Mouse (Mus musculus): Measurements from ENCODE around the gene Gm16442. TPM values are rescaled to one million over a fixed set of nuclear protein-coding genes. Genes with fewer than 3 reads are reported as not detected.
"Not testable (repeated sequence)": the region's sequence is repeated elsewhere in the genome, so short reads cannot be mapped to it uniquely, and the experiment has no call there.

Gm16442 gene
- polyA plus RNA-seq (2012; rRNA removed), result not detected in 2 replicates

DNA sequence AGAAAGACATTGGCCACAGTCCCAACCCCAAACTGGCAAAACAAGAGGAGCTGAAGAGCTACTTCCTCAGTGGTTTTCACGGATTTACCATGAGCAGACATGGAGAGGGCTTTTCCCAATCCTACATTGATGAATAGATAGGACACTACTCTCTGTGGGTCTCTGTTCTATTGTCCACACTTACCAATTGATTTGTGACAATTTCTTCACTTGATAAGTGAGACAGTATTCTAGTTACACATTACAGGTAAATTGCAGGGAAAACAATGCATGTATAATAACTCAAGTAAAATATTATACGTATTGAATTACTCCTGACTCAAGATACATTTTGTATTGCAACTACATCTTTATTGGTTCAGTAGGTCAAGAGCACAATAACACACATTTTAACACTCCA is at the start of gene Gm16442:
TSS of gene Gm16442 (minus strand) at position 101 of the 400 bp plus-strand sequence.
- H3K27me3 ChIP-seq (ENCODE audit: control insufficient read depth, insufficient read depth, low read length); H3K4me3 ChIP-seq (ENCODE audit: control insufficient read depth, low read depth, low read length); H3K36me3 ChIP-seq (ENCODE audit: control insufficient read depth, insufficient read depth, low read length); H3K4me1 ChIP-seq (ENCODE audit: control insufficient read depth, insufficient read depth, low read length); H3K27ac ChIP-seq (ENCODE audit: control insufficient read depth, insufficient read depth, low read depth, low read length): not testable (repeated sequence)

- not testable (repeated sequence) for H3K4me3 ChIP-seq (ENCODE audit: control insufficient read depth, low read depth, low read length); H3K27ac ChIP-seq (ENCODE audit: control insufficient read depth, insufficient read depth, low read depth, low read length); H3K27me3 ChIP-seq (ENCODE audit: control insufficient read depth, insufficient read depth, low read length); H3K36me3 ChIP-seq (ENCODE audit: control insufficient read depth, insufficient read depth, low read length); H3K4me1 ChIP-seq (ENCODE audit: control insufficient read depth, insufficient read depth, low read length)
These were observed 45.9 kb upstream of the Gm16442 start, which contains the start of gene Vmn1r94 for GRCm38 (mm10) chr7:20168277-20168676. TSS of gene Vmn1r94 (minus strand) at chr7:20168377.

DNA sequence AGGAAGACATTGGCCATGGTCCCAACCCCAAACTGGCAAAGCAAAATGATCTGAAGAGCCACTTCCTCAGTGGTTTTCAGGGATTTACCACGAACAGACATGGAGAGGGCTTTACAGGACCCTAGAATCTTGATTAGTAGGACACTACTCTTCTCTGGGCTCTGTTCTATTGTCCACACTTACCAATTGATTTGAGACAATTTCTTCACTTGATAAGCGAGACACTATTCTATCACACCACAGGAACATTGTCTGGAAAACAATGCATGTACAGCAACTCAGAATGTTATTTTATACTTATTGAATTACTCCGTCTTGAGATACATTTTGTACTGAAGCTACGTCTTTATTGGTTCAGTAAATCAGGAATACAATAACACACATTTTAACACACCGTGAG is 16.6 kb upstream of the Gm16442 start, which contains the start of gene Vmn1r93:
TSS of gene Vmn1r93 (minus strand) at position 101 of the 400 bp plus-strand sequence.
- H3K4me1 ChIP-seq (ENCODE audit: control insufficient read depth, insufficient read depth, low read length); H3K27ac ChIP-seq (ENCODE audit: control insufficient read depth, insufficient read depth, low read depth, low read length); H3K4me3 ChIP-seq (ENCODE audit: control insufficient read depth, low read depth, low read length); H3K36me3 ChIP-seq (ENCODE audit: control insufficient read depth, insufficient read depth, low read length); H3K27me3 ChIP-seq (ENCODE audit: control insufficient read depth, insufficient read depth, low read length): not testable (repeated sequence)

DNA sequence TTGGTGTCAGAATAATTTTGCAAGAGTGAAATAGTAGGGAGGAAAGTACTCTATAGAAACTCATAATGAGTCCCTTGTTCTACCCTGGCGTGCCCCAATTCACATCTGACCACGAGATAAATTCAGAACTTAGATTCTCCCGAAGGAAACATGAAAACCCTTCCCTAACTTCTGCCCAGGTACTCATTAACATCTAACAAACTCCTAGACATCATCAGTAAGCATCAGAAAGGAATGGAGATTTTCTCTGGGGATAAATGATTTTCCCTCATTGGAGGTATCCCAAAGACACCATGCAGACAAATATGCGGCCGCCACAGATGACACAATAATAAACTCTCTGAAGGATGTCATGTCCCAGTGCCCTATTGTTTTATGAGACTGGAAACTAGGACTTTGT is 23.0 kb downstream of the Gm16442 start, which contains the start of gene Vmn1r91:
TSS of gene Vmn1r91 (plus strand) at position 301 of the 400 bp plus-strand sequence.
- H3K4me1 ChIP-seq (ENCODE audit: control insufficient read depth, insufficient read depth, low read length); H3K4me3 ChIP-seq (ENCODE audit: control insufficient read depth, low read depth, low read length); H3K27ac ChIP-seq (ENCODE audit: control insufficient read depth, insufficient read depth, low read depth, low read length); H3K27me3 ChIP-seq (ENCODE audit: control insufficient read depth, insufficient read depth, low read length); H3K36me3 ChIP-seq (ENCODE audit: control insufficient read depth, insufficient read depth, low read length): not testable (repeated sequence)

- H3K36me3 ChIP-seq (ENCODE audit: control insufficient read depth, insufficient read depth, low read length); H3K4me1 ChIP-seq (ENCODE audit: control insufficient read depth, insufficient read depth, low read length); H3K4me3 ChIP-seq (ENCODE audit: control insufficient read depth, low read depth, low read length); H3K27ac ChIP-seq (ENCODE audit: control insufficient read depth, insufficient read depth, low read depth, low read length); H3K27me3 ChIP-seq (ENCODE audit: control insufficient read depth, insufficient read depth, low read length): not testable (repeated sequence)
These were observed 44.3 kb downstream of the Gm16442 start for GRCm38 (mm10) chr7:20078118-20078517.

Other genes with a start within 250 kb of the Gm16442 start
- not detected in 2 replicates for gene Ceacam19, start 234.6 kb downstream of the Gm16442 start, polyA plus RNA-seq (2012; rRNA removed)
- gene Pvr, start 201.4 kb downstream of the Gm16442 start, polyA plus RNA-seq (2012; rRNA removed), result 5.5 and 6.1 TPM in 2 replicates
- gene Igsf23, start 171.8 kb downstream of the Gm16442 start, polyA plus RNA-seq (2012; rRNA removed), result 0.30 and 0.36 TPM in 2 replicates
- gene Ceacam20, start 157.2 kb downstream of the Gm16442 start, polyA plus RNA-seq (2012; rRNA removed), result 1.6 and 1.7 TPM in 2 replicates
- gene Nlrp9b, start 131.1 kb downstream of the Gm16442 start, polyA plus RNA-seq (2012; rRNA removed), result 0.17 and 0.35 TPM in 2 replicates
- gene Vmn1r91, start 22.9 kb downstream of the Gm16442 start, polyA plus RNA-seq (2012; rRNA removed), result not detected in 2 replicates
- gene Vmn1r93, start 16.5 kb upstream of the Gm16442 start, polyA plus RNA-seq (2012; rRNA removed), result not detected in 2 replicates
- gene Vmn1r94, start 45.8 kb upstream of the Gm16442 start, polyA plus RNA-seq (2012; rRNA removed), result not detected in 2 replicates
- gene Vmn1r95, start 71.1 kb upstream of the Gm16442 start, polyA plus RNA-seq (2012; rRNA removed), result not detected in 2 replicates
- not detected in 2 replicates for gene Gm6164, start 83.0 kb upstream of the Gm16442 start, polyA plus RNA-seq (2012; rRNA removed)
- not detected in 2 replicates for gene Gm4498, start 111.2 kb upstream of the Gm16442 start, polyA plus RNA-seq (2012; rRNA removed)
- gene Gm5890, start 140.3 kb upstream of the Gm16442 start, polyA plus RNA-seq (2012; rRNA removed), result 0.07 and 0.18 TPM in 2 replicates
- gene Gm4133, start 211.5 kb upstream of the Gm16442 start, polyA plus RNA-seq (2012; rRNA removed), result not detected in 2 replicates